Mouse (Mus musculus): ENCODE results near the gene Cuta.
A peak's percentile ranks its signal among the peaks of the same experiment; 100 is the strongest.

The Cuta gene

GRCm38 (mm10) chr17:26884995-26885926 is 54.1 kb downstream of the Cuta start:
- DNase-seq: peak; percentile 68 to 75
